Mouse (Mus musculus) heart, adult 9 months (tissue): Measurements from ENCODE around the gene Gm11758.
"Not testable (repeated sequence)": the region's sequence is repeated elsewhere in the genome, so short reads cannot be mapped to it uniquely, and the experiment has no call there.

ENCODE experiments used
- DNase-seq, 2 experiments: peaks; one replicate each; pipeline ENCODE4 v3.0.0; 2022; ENCODE audit warnings: low spot score in 2 of 2

Gm11758 gene

DNA sequence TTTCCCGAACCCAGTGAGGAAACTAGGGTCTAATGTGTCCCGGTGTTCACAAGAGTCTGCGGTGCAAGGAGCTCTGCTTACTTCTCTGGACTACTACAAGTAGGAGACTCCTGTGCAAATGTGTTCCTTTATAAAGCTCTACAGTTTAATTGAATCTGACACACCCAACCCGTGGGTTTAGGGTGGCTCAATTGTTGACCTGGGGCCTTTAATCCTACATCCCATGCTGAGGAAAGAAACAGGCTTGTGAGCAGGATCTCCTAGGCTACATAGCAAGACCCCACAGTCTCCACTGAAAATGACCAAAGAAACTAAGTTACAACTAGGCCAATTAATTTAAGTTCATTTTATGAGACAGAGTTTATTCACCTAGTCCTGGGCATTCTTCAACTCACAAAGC lies at the start of gene Gm11758:
Gene Gm11758, minus strand, starts transcription at position 101 of the 400 bp plus-strand sequence.
- not testable (repeated sequence) for DNase-seq

DNA sequence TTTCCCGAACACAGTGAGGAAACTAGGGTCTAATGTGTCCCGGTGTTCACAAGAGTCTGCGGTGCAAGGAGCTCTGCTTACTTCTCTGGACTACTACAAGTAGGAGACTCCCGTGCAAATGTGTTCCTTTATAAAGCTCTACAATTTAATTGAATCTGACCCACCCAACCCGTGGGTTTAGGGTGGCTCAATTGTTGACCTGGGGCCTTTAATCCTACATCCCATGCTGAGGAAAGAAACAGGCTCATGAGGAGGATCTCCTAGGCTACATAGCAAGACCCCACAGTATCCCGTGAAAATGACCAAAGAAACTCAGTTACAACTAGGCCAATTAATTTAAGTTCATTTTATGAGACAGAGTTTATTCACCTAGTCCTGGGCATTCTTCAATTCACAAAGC lies 44.6 kb upstream of the Gm11758 start, which contains the start of gene Gm11756:
Gene Gm11756, minus strand, starts transcription at position 101 of the 400 bp plus-strand sequence.
- not testable (repeated sequence) for DNase-seq

GRCm38 (mm10) chr4:73905853-73906252 lies 29.8 kb upstream of the Gm11758 start, which contains the start of gene Gm13871:
Gm13871 (minus strand) TSS chr4:73905953.
- not testable (repeated sequence) for DNase-seq

GRCm38 (mm10) chr4:73891012-73891411 lies 14.9 kb upstream of the Gm11758 start, which contains the start of gene Gm11757:
Gm11757 (minus strand) TSS chr4:73891112.
- not testable (repeated sequence) for DNase-seq

DNA sequence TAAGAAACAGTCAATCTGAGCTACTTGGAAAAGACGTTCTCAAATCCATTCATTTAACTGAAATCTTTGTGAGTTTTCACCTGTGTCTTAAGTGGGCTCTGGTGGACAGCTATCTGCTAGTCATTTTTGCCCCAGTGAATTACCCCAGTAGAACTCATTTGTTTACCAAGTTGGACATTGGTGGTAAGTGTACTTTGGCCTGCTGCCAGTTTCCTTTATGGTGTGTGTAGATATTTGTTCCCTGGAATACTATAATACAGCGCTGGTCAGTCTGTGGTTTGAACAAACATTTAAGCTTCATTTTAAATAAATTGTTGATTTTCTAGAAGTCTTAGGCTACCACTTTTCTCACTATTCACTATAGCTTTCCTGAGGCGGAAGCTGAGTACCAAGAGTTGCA lies 49.5 kb downstream of the Gm11758 start:
- no peak for DNase-seq
